Mouse (Mus musculus): Measurements from ENCODE around the gene Psmb9.
"Not testable (repeated sequence)": the region's sequence is repeated elsewhere in the genome, so short reads cannot be mapped to it uniquely, and the experiment has no call there.

Psmb9 gene

GRCm38 (mm10) chr17:34179913-34180859, 7.4 kb downstream of the Psmb9 start:
- no peak for DNase-seq

GRCm38 (mm10) chr17:34179019-34179418, 8.5 kb downstream of the Psmb9 start:
- no peak for DNase-seq

- no peak for DNase-seq
Observed at GRCm38 (mm10) chr17:34177179-34177578, 10.4 kb downstream of the Psmb9 start.

GRCm38 (mm10) chr17:34174075-34174474, 13.5 kb downstream of the Psmb9 start:
- DNase-seq: no peak

GRCm38 (mm10) chr17:34172528-34172927, 15.0 kb downstream of the Psmb9 start:
- no peak for DNase-seq

GRCm38 (mm10) chr17:34170877-34171498, 16.6 kb downstream of the Psmb9 start:
- peak; percentile 51 for DNase-seq

GRCm38 (mm10) chr17:34170487-34170876, 17.1 kb downstream of the Psmb9 start:
- DNase-seq: no peak

- no peak for DNase-seq
Observed at GRCm38 (mm10) chr17:34169279-34169678, 18.3 kb downstream of the Psmb9 start.

GRCm38 (mm10) chr17:34165033-34165730, 22.4 kb downstream of the Psmb9 start:
- no peak for DNase-seq

- DNase-seq: no peak
Observed at GRCm38 (mm10) chr17:34164202-34164895, 23.2 kb downstream of the Psmb9 start.

- DNase-seq: no peak
Observed at GRCm38 (mm10) chr17:34155534-34155933, 32.0 kb downstream of the Psmb9 start.

GRCm38 (mm10) chr17:34152923-34153322, 34.6 kb downstream of the Psmb9 start, which contains the start of gene H2-DMb1:
Gene H2-DMb1, plus strand, starts transcription at chr17:34153072.
- DNase-seq: no peak

- DNase-seq: no peak
Observed at GRCm38 (mm10) chr17:34144960-34145371, 42.6 kb downstream of the Psmb9 start.

GRCm38 (mm10) chr17:34144221-34144620, 43.3 kb downstream of the Psmb9 start:
- not testable (repeated sequence) for DNase-seq

- no peak for DNase-seq
Observed at GRCm38 (mm10) chr17:34143461-34143860, 44.1 kb downstream of the Psmb9 start.

GRCm38 (mm10) chr17:34143033-34143432, 44.5 kb downstream of the Psmb9 start, which contains the start of gene H2-DMb2:
Gene H2-DMb2, plus strand, starts transcription at chr17:34143307.
- DNase-seq: no peak

GRCm38 (mm10) chr17:34142456-34143010, 45.0 kb downstream of the Psmb9 start:
- no peak for DNase-seq

GRCm38 (mm10) chr17:34141448-34141847, 46.1 kb downstream of the Psmb9 start:
- DNase-seq: no peak

GRCm38 (mm10) chr17:34140240-34140639, 47.3 kb downstream of the Psmb9 start:
- DNase-seq: no peak

GRCm38 (mm10) chr17:34139416-34139815, 48.1 kb downstream of the Psmb9 start:
- DNase-seq: no peak

- peak; percentile 2 for DNase-seq
Observed at GRCm38 (mm10) chr17:34138655-34139054, 48.9 kb downstream of the Psmb9 start.

GRCm38 (mm10) chr17:34137601-34138000, 50.0 kb downstream of the Psmb9 start:
- DNase-seq: peak; percentile 16

All from cerebellum, adult 9-11 months (tissue).